Mouse (Mus musculus): ENCODE data around the gene Mllt11. TPM values are rescaled to one million over a fixed set of nuclear protein-coding genes. Genes with fewer than 3 reads are reported as not detected.

Gene Mllt11
- polyA plus RNA-seq, 1 experiment from 2014 or later, result 16.1 TPM

GRCm38 (mm10) chr3:95235386-95236301, 3.7 kb upstream of the Mllt11 start:
- H3K27me3 ChIP-seq (ENCODE audit: insufficient read depth, low read length), result no peaks in the 10 kb centered on the region
- H3K27ac ChIP-seq (ENCODE audit: low read depth), result no peak overlapping the region
- no peak overlapping the region for H3K9ac ChIP-seq
- WGBS, result 76% methylated on average over 23 of the region's 23 CpGs
- DNase-seq (no peak), ATAC-seq (ENCODE audit: insufficient read depth) (no peak)
- H3K4me3 ChIP-seq (ENCODE audit: low read depth, low read length), result no peak overlapping the region
- H3K4me2 ChIP-seq, result no peak overlapping the region
- H3K36me3 ChIP-seq (ENCODE audit: insufficient read depth), result peaks cover 73% of the 10 kb centered on the region
- no peaks in the 10 kb centered on the region for H3K9me3 ChIP-seq (ENCODE audit: low read depth, low read length)
- TF ChIP-seq CTCF (IDR thresholded peaks at IDR 0.05; ENCODE audit: low read depth), result no peak
- peaks cover 4% of the 10 kb centered on the region; the same call in 1 of the 2 replicates for H3K4me1 ChIP-seq (ENCODE audit: insufficient read depth)

GRCm38 (mm10) chr3:95233303-95233980, 1.5 kb upstream of the Mllt11 start:
- H3K27me3 ChIP-seq (ENCODE audit: insufficient read depth, low read length), result no peaks in the 10 kb centered on the region
- H3K9ac ChIP-seq, result no peak overlapping the region
- H3K36me3 ChIP-seq (ENCODE audit: insufficient read depth), result peaks cover 72% of the 10 kb centered on the region
- H3K4me1 ChIP-seq (ENCODE audit: insufficient read depth), result peaks cover 10% of the 10 kb centered on the region; the same call in 1 of the 2 replicates
- H3K27ac ChIP-seq (ENCODE audit: low read depth), result no peak overlapping the region
- DNase-seq (no peak), ATAC-seq (ENCODE audit: insufficient read depth) (no peak)
- no peaks in the 10 kb centered on the region for H3K9me3 ChIP-seq (ENCODE audit: low read depth, low read length)
- H3K4me3 ChIP-seq (ENCODE audit: low read depth, low read length), result no peak overlapping the region
- 85% methylated on average over 16 of the region's 16 CpGs for WGBS
- no peak overlapping the region for H3K4me2 ChIP-seq
- TF ChIP-seq CTCF (IDR thresholded peaks at IDR 0.05; ENCODE audit: low read depth), result no peak

- WGBS, result 74% methylated on average over 7 of the region's 7 CpGs
- Histone ChIP-seq H3K4me3 (ENCODE audit: low read depth, low read length) (no peak overlapping the region), H3K4me1 (ENCODE audit: insufficient read depth) (peaks cover 10% of the 10 kb centered on the region; the same call in 1 of the 2 replicates), H3K36me3 (ENCODE audit: insufficient read depth) (peaks cover 66% of the 10 kb centered on the region), H3K27me3 (ENCODE audit: insufficient read depth, low read length) (no peaks in the 10 kb centered on the region), H3K9me3 (ENCODE audit: low read depth, low read length) (no peaks in the 10 kb centered on the region), H3K9ac (no peak overlapping the region), H3K27ac (ENCODE audit: low read depth) (no peak overlapping the region), H3K4me2 (no peak overlapping the region)
- no peak for TF ChIP-seq CTCF (IDR thresholded peaks at IDR 0.05; ENCODE audit: low read depth)
- DNase-seq (no peak), ATAC-seq (ENCODE audit: insufficient read depth) (no peak)
Measured at GRCm38 (mm10) chr3:95232771-95233170, 800 bp upstream of the Mllt11 start.

- H3K9me3 ChIP-seq (ENCODE audit: low read depth, low read length), result no peaks in the 10 kb centered on the region
- H3K27ac ChIP-seq (ENCODE audit: low read depth), result peak overlapping the region; percentile 98
- peak overlapping the region; percentile 90 for H3K9ac ChIP-seq
- WGBS, result 46% methylated on average over 8 of the region's 8 CpGs
- no peak for ATAC-seq (ENCODE audit: insufficient read depth)
- no peak for TF ChIP-seq CTCF (IDR thresholded peaks at IDR 0.05; ENCODE audit: low read depth)
- H3K4me2 ChIP-seq, result peak overlapping the region; percentile 94
- peaks cover 16% of the 10 kb centered on the region; the same call in 1 of the 2 replicates for H3K4me1 ChIP-seq (ENCODE audit: insufficient read depth)
- peak overlapping the region; percentile 94 for H3K4me3 ChIP-seq (ENCODE audit: low read depth, low read length)
- DNase-seq, result peak; percentile 21
- H3K27me3 ChIP-seq (ENCODE audit: insufficient read depth, low read length), result no peaks in the 10 kb centered on the region
- peaks cover 45% of the 10 kb centered on the region for H3K36me3 ChIP-seq (ENCODE audit: insufficient read depth)
Measured at GRCm38 (mm10) chr3:95230495-95231297, 1.3 kb downstream of the Mllt11 start.

- peak overlapping the region; percentile 90 for H3K9ac ChIP-seq
- no peaks in the 10 kb centered on the region for H3K27me3 ChIP-seq (ENCODE audit: insufficient read depth, low read length)
- peak overlapping the region; percentile 94 for H3K4me2 ChIP-seq
- peaks cover 38% of the 10 kb centered on the region for H3K36me3 ChIP-seq (ENCODE audit: insufficient read depth)
- DNase-seq, result peak; percentile 60
- H3K27ac ChIP-seq (ENCODE audit: low read depth), result peak overlapping the region; percentile 98
- no peak for TF ChIP-seq CTCF (IDR thresholded peaks at IDR 0.05; ENCODE audit: low read depth)
- H3K4me3 ChIP-seq (ENCODE audit: low read depth, low read length), result peak overlapping the region; percentile 94
- H3K9me3 ChIP-seq (ENCODE audit: low read depth, low read length), result no peaks in the 10 kb centered on the region
- ATAC-seq (ENCODE audit: insufficient read depth), result peak; percentile 22
- peaks cover 16% of the 10 kb centered on the region; the same call in 1 of the 2 replicates for H3K4me1 ChIP-seq (ENCODE audit: insufficient read depth)
- 1% methylated on average over 13 of the region's 13 CpGs for WGBS
Measured at GRCm38 (mm10) chr3:95229781-95230494, 2.0 kb downstream of the Mllt11 start.

All from lung, embryonic 14.5 days (tissue).